Mouse (Mus musculus) spleen, adult 2 months (tissue): ENCODE results near the gene Kntc1. TPM values are rescaled to one million over a fixed set of nuclear protein-coding genes. Genes with fewer than 3 reads are reported as not detected.
A peak's percentile ranks its signal among the peaks of the same experiment; 100 is the strongest.
"Not testable (repeated sequence)": the region's sequence is repeated elsewhere in the genome, so short reads cannot be mapped to it uniquely, and the experiment has no call there.

Source experiments
- DNase-seq, 2 experiments: peaks; one replicate each; pipeline versions ENCODE4 v3.0.0 to v3.0.0-alpha.2; 2012 to 2021; ENCODE audit warnings: low spot score in 2 of 2, low read depth in 1 of 2
- H3K27ac ChIP-seq: fragments of 200-500 bp; 2 replicates; pipeline ENCODE4 v1.5.1; 2012; ENCODE audit warnings: low read length, inconsistent platforms; ENCODE audit not compliant: insufficient read depth
- H3K27me3 ChIP-seq: fragments of 200-500 bp; 2 replicates; pipeline ENCODE4 v1.6.1; 2012; ENCODE audit warnings: mild to moderate bottlenecking, moderate library complexity, low read length, inconsistent platforms; ENCODE audit not compliant: control insufficient read depth, insufficient read depth
- H3K36me3 ChIP-seq: fragments of 200-500 bp; 2 replicates; pipeline ENCODE4 v1.6.1; 2012; ENCODE audit warnings: mild to moderate bottlenecking, low read length, inconsistent platforms; ENCODE audit not compliant: control insufficient read depth, insufficient read depth
- H3K4me1 ChIP-seq: fragments of 200-500 bp; 2 replicates; pipeline ENCODE4 v1.6.1; 2011; ENCODE audit warnings: inconsistent platforms; ENCODE audit not compliant: control insufficient read depth, insufficient read depth, insufficient read length
- H3K4me3 ChIP-seq: fragments of 200-500 bp; 2 replicates; pipeline ENCODE4 v1.5.1; 2011; ENCODE audit warnings: mild to moderate bottlenecking, inconsistent platforms; ENCODE audit not compliant: insufficient read depth, insufficient read length; ENCODE audit errors: extremely low read depth
- CTCF ChIP-seq: fragments of 200-500 bp; IDR thresholded peaks from 2 replicates; pipeline ENCODE4 v1.5.1; 2011; ENCODE audit warnings: mild to moderate bottlenecking, inconsistent platforms; ENCODE audit not compliant: insufficient read depth, insufficient read length, insufficient replicate concordance; ENCODE audit errors: extremely low read depth
- POLR2A ChIP-seq: fragments of 200-500 bp; IDR thresholded peaks from 2 replicates; pipeline ENCODE4 v1.6.1; 2011; ENCODE audit warnings: low read depth, low read length, inconsistent platforms
- WGBS: fragments of 180-500 bp; shearing (Covaris S2); methylation state at CpG from one replicate; pipeline ENCODE4 v1.1.7; 2018; 5-methylcytosine and 5-hydroxymethylcytosine counted together
- polyA plus RNA-seq: library from polyadenylated mRNA; depleted of rRNA; stranded (reverse); fragments of >200 nt; gene quantifications from 2 replicates; pipeline ENCODE4 v1.2.3, GENCODE M21; 2012

Gene Kntc1
- polyA plus RNA-seq, 1 experiment = 2.1 TPM

DNA sequence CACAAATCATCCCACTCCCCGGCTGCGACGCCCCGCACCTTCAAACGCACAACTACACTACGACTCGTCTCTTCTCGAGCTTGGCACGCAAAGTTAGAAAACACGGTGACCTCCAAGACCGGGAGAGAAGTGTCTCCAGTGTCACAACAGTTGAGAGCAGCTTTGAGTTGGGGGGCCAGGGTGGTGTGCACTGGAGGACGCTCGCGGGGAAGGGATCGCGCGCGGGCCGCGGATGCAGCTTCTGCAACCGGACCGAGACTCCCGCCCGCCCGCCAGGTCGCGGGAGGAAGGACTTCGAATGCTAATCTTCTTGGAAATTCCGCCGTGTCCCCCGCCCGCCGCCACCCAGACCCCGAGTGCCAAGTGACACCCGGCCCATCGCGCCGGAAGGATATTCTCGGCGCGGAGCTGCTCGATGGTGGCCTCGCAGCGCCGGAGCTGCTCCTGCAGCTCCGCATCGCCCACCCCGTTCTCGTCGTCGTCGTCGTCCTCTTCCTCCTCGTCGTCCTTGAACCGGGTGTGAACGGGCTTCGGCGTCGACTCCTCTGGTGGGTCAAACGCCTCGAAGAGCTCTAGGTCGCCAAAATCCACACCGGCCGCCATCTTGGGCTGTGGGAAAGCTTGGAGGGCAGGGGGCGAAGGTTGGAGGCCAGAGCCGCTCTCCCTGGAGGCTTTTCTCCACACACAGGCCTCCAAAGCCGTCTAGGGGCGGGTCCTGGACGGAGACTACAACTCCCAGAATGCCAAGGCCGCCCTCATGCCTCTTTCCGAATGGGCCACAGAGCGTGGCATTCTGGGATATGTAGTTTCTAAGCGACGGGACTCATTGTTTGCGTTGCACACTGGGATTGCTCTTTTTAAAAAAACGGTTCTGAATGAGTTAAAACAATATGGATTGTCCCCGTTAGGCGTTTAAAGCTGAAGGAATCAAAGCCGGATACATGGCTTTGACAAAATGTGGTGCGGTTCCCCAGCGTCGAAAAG is 28.9 kb upstream of the Kntc1 start, which contains the start of gene Zcchc8:
Gene Zcchc8 (minus strand): TSS at position 773 of the 984 bp plus-strand sequence.
- Histone ChIP-seq H3K4me3 (peak within 1 kb of the TSS; percentile 80), H3K27ac (peak within 1 kb of the TSS; percentile 85), H3K36me3 (peaks cover 9% of the 10 kb centered on the region), H3K27me3 (no peaks in the 10 kb centered on the region), H3K4me1 (no peaks in the 10 kb centered on the region)
- TF ChIP-seq POLR2A = peak; percentile 34
- no peak for TF ChIP-seq CTCF
- under 1% methylated on average over 83 of the region's 83 CpGs for WGBS
- peak; percentile 86 to 90 for DNase-seq

DNA sequence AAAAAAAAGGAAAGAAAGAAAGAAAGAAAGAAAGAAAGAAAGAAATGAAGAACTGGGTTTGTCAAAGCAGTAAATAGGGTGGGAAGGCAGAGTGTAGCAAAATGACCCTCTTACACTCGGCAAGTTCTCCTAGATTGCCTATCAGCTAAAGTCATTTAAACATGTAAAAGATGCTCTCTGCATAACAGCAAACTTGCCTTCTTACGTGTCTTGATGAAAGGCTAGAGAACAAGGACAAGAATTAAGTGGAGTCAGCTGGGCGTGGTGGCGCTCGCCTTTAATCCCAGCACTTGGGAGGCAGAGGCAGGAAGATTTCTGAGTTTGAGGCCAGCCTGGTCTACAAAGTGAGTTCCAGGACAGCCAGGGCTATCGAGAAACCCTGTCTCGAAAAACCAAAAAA is 25.7 kb upstream of the Kntc1 start:
- not testable (repeated sequence) for H3K36me3 ChIP-seq, DNase-seq, H3K4me3 ChIP-seq, H3K4me1 ChIP-seq, H3K27me3 ChIP-seq, H3K27ac ChIP-seq
- WGBS = 81% methylated on average over 7 of the region's 7 CpGs

DNA sequence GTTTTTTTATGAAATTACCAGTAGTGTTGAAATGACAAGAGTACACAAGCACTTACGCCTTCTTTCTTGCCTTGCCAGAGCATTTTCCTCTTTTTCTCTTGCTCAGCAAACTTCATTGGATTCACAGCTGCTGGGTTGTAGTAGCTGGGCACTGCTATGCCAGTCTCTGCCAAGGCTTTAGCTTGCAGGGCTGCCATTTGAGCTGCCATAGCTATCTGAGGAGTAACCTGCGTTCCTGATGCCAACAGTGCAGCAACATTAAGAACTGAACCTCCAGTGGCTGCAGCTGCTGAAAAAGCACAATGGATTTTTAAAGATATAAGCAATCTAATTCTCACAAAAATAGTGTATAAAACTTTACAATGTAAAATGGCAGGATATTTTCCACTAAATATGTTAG is 18.5 kb upstream of the Kntc1 start:
- H3K4me3 ChIP-seq = no peak overlapping the region
- H3K4me1 ChIP-seq = no peaks in the 10 kb centered on the region
- H3K27ac ChIP-seq = no peak overlapping the region
- no peaks in the 10 kb centered on the region for H3K27me3 ChIP-seq
- no peak for DNase-seq
- 97% methylated on average over 2 of the region's 2 CpGs for WGBS
- peaks cover 49% of the 10 kb centered on the region for H3K36me3 ChIP-seq
- TF ChIP-seq CTCF = no peak
- no peak for TF ChIP-seq POLR2A

DNA sequence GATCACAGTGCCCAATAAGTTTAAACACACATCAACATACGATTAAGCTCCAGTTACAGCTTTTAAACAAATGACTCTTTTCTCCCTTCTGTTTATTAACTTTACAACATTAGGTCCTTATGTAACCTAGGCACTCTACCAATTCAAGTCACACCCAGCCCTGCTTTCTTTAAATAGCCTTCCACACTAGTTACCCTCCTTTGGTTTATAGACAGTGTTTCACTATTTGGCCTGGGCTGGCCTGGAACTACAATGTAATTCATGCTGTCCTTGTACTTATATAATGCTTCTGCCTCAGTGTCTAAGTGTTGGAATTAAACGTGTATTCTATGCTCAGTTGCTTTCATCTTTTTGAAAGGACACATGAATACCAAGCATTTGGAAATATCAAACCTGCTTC is 5.2 kb upstream of the Kntc1 start:
- H3K27ac ChIP-seq = no peak overlapping the region
- no peak overlapping the region for H3K4me3 ChIP-seq
- H3K36me3 ChIP-seq = peaks cover 34% of the 10 kb centered on the region
- H3K27me3 ChIP-seq = no peaks in the 10 kb centered on the region
- 89% methylated on average over 2 of the region's 2 CpGs for WGBS
- H3K4me1 ChIP-seq = no peaks in the 10 kb centered on the region; the same call in none of the 2 replicates
- no peak for DNase-seq
- no peak for TF ChIP-seq CTCF
- TF ChIP-seq POLR2A = no peak

DNA sequence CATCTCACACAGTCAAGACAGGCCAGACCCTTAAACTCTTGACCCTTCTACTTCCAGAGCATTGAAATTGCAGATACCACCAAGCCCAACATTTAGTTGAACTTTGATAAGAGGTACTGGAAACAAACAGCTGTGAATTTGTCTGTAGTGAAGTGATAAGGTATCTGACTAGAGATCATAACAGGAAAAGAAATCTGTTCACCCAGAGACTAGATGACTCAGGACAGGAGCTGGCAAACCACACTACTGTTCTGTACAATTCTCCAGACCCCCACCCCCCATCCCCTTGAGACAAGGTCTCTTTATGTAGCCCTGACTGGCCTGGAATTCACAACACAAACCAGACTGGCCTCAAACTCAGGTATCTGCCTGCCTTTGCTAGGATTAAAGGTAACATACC is 3.3 kb upstream of the Kntc1 start:
- no peak for DNase-seq
- TF ChIP-seq POLR2A (no peak), CTCF (no peak)

DNA sequence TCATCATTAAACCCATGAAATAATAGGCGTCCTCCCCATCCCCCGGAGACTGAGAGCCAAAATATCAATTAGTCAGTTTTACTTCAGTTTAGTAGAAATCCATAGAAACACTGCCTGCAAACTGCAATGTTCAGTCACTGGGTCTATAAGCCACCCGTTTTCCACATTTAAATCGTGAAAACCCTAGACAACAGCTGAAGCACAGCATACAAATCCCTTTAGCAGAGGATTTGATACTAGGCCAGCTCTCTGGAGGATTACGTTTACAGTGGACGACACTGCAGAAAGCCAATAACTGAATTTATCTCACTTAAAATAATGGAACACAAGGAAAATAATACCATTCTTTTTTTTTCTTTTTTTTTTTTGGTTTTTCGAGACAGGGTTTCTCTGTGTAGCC is 1.9 kb upstream of the Kntc1 start:
- no peak for TF ChIP-seq CTCF
- TF ChIP-seq POLR2A = no peak
- Histone ChIP-seq H3K27ac (no peak overlapping the region), H3K4me1 (no peaks in the 10 kb centered on the region; the same call in none of the 2 replicates), H3K36me3 (peaks cover 21% of the 10 kb centered on the region), H3K4me3 (peak overlapping the region; percentile 27), H3K27me3 (no peaks in the 10 kb centered on the region)
- WGBS = 20% methylated on average over 7 of the region's 7 CpGs
- no peak for DNase-seq

More for the DNA sequence above, 3.3 kb upstream of the Kntc1 start:
- Histone ChIP-seq H3K4me3 (no peak overlapping the region), H3K27me3 (no peaks in the 10 kb centered on the region), H3K27ac (no peak overlapping the region), H3K4me1 (no peaks in the 10 kb centered on the region; the same call in none of the 2 replicates), H3K36me3 (peaks cover 24% of the 10 kb centered on the region)
